Mouse (Mus musculus) heart, postnatal 0 days (tissue): ENCODE measurements around the gene Elmsan1. TPM values are rescaled to one million over a fixed set of nuclear protein-coding genes. Genes with fewer than 3 reads are reported as not detected.
"Not testable (repeated sequence)": the region's sequence is repeated elsewhere in the genome, so short reads cannot be mapped to it uniquely, and the experiment has no call there.

Source experiments
- ATAC-seq: fragments of 200-750 bp; cut with Nextera tagmentation; 2 replicates; pipeline ENCODE4 v1.8.0; 2017; ENCODE audit warnings: low read depth, moderate number of reproducible peaks, moderate library complexity; ENCODE audit not compliant: insufficient read depth
- DNase-seq: peaks from one replicate; pipeline ENCODE4 v3.0.0-alpha.2; 2016; ENCODE audit warnings: low spot score
- H3K27ac ChIP-seq: fragments of 300-500 bp; sonication (generic); 2 replicates; pipeline ENCODE4 v1.5.1; 2014; ENCODE audit warnings: low read depth, mild to moderate bottlenecking
- H3K27me3 ChIP-seq: fragments of 300-500 bp; sonication (generic); 2 replicates; pipeline ENCODE4 v1.6.1; 2014; ENCODE audit warnings: low read length, mixed read lengths; ENCODE audit not compliant: control insufficient read depth, insufficient read depth
- H3K36me3 ChIP-seq: fragments of 300-500 bp; sonication (generic); replicated peaks from 2 replicates; pipeline ENCODE4 v1.6.1; 2014; ENCODE audit warnings: low read length, mixed read lengths; ENCODE audit not compliant: control insufficient read depth, insufficient read depth
- H3K4me1 ChIP-seq: fragments of 300-500 bp; sonication (generic); 2 replicates; pipeline ENCODE4 v1.6.1; 2014; ENCODE audit warnings: antibody characterized with exemption; ENCODE audit not compliant: control insufficient read depth, insufficient read depth
- H3K4me2 ChIP-seq: fragments of 300-500 bp; sonication (generic); 2 replicates; pipeline ENCODE4 v1.6.1; 2014; ENCODE audit warnings: low read depth, mild to moderate bottlenecking, low read length, moderate library complexity
- H3K4me3 ChIP-seq: fragments of 300-500 bp; sonication (generic); 2 replicates; pipeline ENCODE4 v1.5.1; 2014; ENCODE audit warnings: low read depth, low read length
- H3K9ac ChIP-seq: fragments of 300-500 bp; sonication (generic); replicated peaks from 2 replicates; pipeline ENCODE4 v1.6.1; 2014; ENCODE audit warnings: low read depth, low read length, mixed read lengths
- H3K9me3 ChIP-seq: fragments of 300-500 bp; sonication (generic); replicated peaks from 2 replicates; pipeline ENCODE4 v1.6.1; 2016; ENCODE audit warnings: low read length; ENCODE audit not compliant: control insufficient read depth
- CTCF ChIP-seq: IDR thresholded peaks from 2 replicates; pipeline ENCODE4 v1.5.1; 2016; ENCODE audit warnings: antibody characterized with exemption, control low read depth, low read depth
- EP300 ChIP-seq: IDR thresholded peaks from 2 replicates; pipeline ENCODE4 v1.6.1; 2016; ENCODE audit warnings: antibody characterized with exemption, low read depth
- WGBS: fragments of 180-500 bp; shearing (Covaris S2); extraction: QIAGEN DNeasy Blood & Tissue Kit; methylation state at CpG from one replicate; pipeline ENCODE4 v1.1.7; 2014; 5-methylcytosine and 5-hydroxymethylcytosine counted together
- polyA plus RNA-seq: library from polyadenylated mRNA; unstranded; fragments of >200 nt; fragmentation: Nextera tagmentation; extraction: Ambion mirVana; gene quantifications from 2 replicates; pipeline ENCODE4 v1.2.1, GENCODE M21; 2015
- total RNA-seq: library from RNA; depleted of rRNA; stranded (reverse); fragments of >200 nt; gene quantifications from 2 replicates; pipeline ENCODE4 v1.2.3, GENCODE M21; 2014; ENCODE audit warnings: low replicate concordance

Gene Elmsan1
- total and polyA plus RNA-seq, 2 experiments from 2014 or later: 3.6 to 13.5 TPM

DNA sequence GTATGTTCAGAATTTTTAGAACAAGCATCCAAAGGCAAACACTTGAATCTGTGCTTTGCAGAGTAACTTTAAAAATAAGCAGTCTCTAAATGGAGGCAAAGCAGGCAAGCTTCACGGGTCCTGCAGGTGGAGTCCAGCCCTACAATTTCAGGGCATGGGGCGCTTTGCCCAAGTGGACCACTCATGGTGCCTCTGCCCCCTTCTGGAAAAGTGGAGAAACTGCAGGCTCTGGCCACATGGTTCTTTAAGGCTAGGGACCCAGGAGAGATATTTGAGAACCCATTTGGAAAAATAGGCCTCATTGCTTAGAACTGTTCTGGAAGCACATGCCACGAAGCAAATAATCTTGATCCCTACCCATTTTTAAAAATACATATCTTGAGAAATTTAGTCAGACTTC is 30.5 kb upstream of the Elmsan1 start:
- Histone ChIP-seq H3K27me3 (no peaks in the 10 kb centered on the region), H3K4me3 (no peak overlapping the region), H3K9ac (no peak overlapping the region), H3K36me3 (no peaks in the 10 kb centered on the region), H3K4me1 (no peaks in the 10 kb centered on the region), H3K9me3 (no peaks in the 10 kb centered on the region), H3K4me2 (no peak overlapping the region), H3K27ac (no peak overlapping the region)
- WGBS: 7% methylated on average over 3 of the region's 3 CpGs
- DNase-seq (peak; percentile 83), ATAC-seq (0 out of 2 replicates have a peak, but pooled peaks have one; percentile 47)
- TF ChIP-seq CTCF (peak; percentile 89), EP300 (no peak)

DNA sequence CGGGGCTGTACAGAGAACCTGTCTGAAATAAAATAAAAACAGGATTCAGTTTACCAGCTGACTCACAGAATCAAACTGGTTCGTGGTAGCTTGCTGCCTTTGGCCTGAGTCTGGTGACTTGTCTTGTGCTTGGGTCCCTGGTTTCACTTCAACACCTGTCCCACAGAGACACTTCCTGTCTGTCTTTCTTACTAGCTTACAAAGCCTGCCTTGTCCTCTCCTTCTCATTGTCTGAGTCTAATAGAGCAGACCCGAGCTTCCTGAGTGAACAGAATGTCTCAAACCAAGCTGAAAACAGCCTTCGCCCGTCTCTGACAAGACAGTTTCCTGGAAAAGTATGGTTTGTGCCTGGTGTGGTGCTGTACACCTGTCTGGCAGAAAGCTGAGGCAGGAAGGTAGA is 27.0 kb upstream of the Elmsan1 start:
- H3K27ac ChIP-seq: no peak overlapping the region; the same call in 1 of the 2 replicates
- H3K9me3 ChIP-seq: no peaks in the 10 kb centered on the region
- no peaks in the 10 kb centered on the region for H3K27me3 ChIP-seq
- H3K4me2 ChIP-seq: no peak overlapping the region
- H3K4me1 ChIP-seq: no peaks in the 10 kb centered on the region
- H3K9ac ChIP-seq: no peak overlapping the region
- H3K4me3 ChIP-seq: no peak overlapping the region
- no peak for DNase-seq
- H3K36me3 ChIP-seq: no peaks in the 10 kb centered on the region
- no peak for TF ChIP-seq EP300
- TF ChIP-seq CTCF: no peak
- ATAC-seq: no peak
- WGBS: 58% methylated on average over 5 of the region's 5 CpGs

DNA sequence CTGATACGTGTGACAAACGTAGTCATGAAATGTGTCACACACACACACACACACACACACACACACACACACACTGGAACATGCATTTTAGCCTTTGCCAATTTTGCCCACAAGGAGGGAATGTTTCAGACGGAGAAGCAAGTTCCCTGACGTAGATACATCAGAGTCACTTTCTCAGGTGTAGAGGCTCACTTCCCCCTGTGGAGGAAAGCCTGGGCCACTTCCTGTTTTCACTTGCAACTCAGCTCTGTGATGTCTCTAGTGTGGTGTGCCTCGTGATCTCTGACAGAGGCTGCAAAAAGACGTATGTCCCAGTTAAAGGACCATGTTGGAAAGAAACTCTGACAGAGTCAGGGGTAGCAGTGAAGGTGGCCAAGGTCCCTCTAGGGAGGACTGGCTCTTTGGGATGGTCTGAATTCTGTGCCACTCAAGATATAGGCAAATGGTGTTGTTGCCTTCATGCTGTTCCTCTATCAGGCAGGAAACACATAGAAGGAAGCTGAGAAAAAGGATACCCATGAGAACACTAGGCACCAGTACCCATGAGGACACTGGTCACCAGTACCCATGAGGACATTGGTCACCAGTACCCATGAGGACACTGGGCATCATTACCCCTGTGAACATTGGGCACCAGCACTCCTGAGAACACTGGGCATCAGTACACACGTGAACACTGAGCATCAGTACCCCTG is 24.5 kb upstream of the Elmsan1 start:
- no peak for TF ChIP-seq CTCF
- TF ChIP-seq EP300: no peak
- no peak overlapping the region for H3K4me2 ChIP-seq
- H3K4me3 ChIP-seq: no peak overlapping the region
- H3K9ac ChIP-seq: no peak overlapping the region
- no peaks in the 10 kb centered on the region for H3K27me3 ChIP-seq
- no peaks in the 10 kb centered on the region for H3K36me3 ChIP-seq
- H3K4me1 ChIP-seq: no peaks in the 10 kb centered on the region
- H3K27ac ChIP-seq: peak overlapping the region; percentile 53; the same call in 1 of the 2 replicates
- no peak for DNase-seq
- WGBS: 62% methylated on average over 7 of the region's 7 CpGs
- no peaks in the 10 kb centered on the region for H3K9me3 ChIP-seq
- ATAC-seq: no peak

DNA sequence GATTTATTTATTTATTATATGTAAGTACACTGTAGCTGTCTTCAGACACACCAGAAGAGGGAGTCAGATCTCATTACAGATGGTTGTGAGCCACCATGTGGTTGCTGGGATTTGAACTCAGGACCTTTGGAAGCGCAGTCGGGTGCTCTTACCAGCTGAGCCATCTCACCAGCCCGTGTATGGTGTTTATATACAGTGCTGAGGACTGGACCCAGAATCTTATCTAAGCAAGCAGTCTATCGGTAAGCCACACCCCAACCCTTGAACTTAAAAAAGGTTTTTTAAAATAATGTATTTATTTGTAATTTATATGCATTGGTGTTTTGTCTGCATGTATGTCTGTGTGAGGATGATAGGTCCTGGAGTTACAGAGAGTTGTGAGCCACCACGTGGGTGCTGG is 18.4 kb upstream of the Elmsan1 start:
- not testable (repeated sequence) for H3K4me1 ChIP-seq, ATAC-seq, H3K4me3 ChIP-seq

DNA sequence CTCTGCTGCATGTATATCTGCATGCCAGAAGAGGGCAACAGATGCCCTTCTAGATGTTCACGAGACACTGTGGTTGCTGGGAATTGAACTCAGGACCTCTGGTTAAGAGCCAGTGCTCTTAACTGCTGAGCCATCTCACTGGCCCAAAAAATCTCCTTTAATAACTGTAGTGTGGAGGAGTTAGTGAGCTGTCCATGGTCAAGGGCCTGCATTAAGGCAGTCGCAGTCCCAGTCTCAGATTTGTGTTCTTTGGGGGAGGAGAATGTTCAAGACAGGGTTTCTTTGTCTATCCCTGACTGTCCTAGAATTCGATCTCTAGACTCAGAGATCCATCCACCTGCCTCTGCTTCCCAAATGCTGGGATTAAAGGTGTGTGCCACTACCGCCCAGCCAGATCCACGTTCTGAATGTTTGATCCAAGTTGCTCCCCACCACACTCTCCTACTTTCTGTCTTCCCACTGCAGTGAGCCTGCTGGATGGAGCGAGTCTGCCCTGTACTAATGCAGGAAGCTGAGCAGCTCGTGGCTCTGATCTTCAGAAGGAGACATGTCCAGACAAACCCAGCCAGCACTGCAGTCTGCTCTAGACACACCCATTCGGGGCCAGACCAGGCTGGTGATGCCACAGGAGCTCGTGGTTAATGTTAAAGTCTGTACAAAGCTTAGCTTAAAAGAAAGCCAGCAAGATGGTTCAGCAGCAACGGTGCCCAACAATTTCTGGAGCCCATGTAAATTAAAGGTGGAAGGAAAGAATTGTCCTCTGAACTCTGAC is 17.5 kb upstream of the Elmsan1 start:
- no peak for TF ChIP-seq CTCF
- TF ChIP-seq EP300: no peak
- ATAC-seq: no peak
- H3K4me2 ChIP-seq: no peak overlapping the region
- 74% methylated on average over 10 of the region's 10 CpGs for WGBS
- H3K36me3 ChIP-seq: no peaks in the 10 kb centered on the region
- DNase-seq: no peak
- H3K9me3 ChIP-seq: no peaks in the 10 kb centered on the region
- H3K27me3 ChIP-seq: no peaks in the 10 kb centered on the region
- no peak overlapping the region for H3K4me3 ChIP-seq
- no peak overlapping the region for H3K9ac ChIP-seq
- H3K4me1 ChIP-seq: no peaks in the 10 kb centered on the region
- no peak overlapping the region for H3K27ac ChIP-seq

More for the DNA sequence above, 18.4 kb upstream of the Elmsan1 start:
- WGBS: 87% methylated on average over 5 of the region's 5 CpGs
- not testable (repeated sequence) for H3K27me3 ChIP-seq, H3K4me2 ChIP-seq, DNase-seq, H3K9me3 ChIP-seq, H3K27ac ChIP-seq, H3K36me3 ChIP-seq, H3K9ac ChIP-seq
